Mouse (Mus musculus) monocyte, adult 2 months (primary cell): ENCODE results near the gene Efcab5.
"Not testable (repeated sequence)": the region's sequence is repeated elsewhere in the genome, so short reads cannot be mapped to it uniquely, and the experiment has no call there.

ENCODE experiments used
- DNase-seq, 2 experiments: peaks; one replicate each; pipeline ENCODE4 v3.0.0; 2022; ENCODE audit warnings: low spot score in 2 of 2, low read depth in 1 of 2

The Efcab5 gene

DNA sequence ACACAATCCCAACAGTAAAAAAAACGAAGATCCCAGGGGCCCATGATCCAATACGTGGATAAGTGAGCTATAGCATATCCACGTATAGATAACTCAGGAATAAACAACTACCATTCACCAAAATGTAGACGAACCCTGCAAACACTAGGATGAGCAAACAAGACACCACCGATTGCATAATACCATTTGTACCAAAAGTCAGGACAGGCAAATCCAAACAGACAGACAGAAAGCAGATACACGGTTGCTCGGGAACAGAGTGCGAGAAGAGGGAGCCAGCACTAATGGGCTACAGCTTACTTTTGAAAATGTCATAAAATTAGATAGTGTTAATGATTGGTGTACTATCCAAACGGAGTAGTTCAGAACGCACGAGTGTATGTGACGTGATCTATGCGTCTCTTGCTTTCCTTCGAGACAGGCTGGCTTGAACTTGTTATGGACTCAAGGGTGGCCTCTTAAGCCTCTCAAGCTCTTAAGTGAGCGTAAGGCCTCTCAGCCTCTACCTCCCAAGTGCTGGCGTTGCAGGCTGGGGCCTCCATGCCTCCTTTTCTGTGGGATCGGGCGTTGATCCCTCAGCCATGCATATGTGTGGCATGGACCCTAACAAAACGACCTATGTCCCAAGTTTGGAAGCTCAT, 90.3 kb downstream of the Efcab5 start:
- no peak for DNase-seq

DNA sequence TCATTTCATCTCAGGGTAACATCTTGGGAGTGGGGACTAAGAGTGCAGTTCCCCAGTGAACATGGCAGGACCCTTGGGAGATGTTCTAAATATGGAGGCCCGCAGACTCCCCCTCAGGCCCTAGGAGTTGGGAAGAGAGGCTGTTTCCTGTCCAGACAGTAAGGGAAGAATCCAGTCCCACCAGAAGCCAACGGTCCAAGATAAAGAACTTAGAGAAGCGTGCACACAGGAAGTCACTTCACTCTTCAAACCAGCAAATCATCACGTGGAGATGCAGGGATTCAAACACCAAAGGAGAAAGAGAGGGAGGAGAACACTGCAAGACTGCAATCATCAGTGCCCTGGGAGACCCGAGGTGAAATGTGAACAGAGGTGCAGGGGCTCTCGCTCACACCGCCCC, 91.8 kb downstream of the Efcab5 start:
- no peak for DNase-seq

DNA sequence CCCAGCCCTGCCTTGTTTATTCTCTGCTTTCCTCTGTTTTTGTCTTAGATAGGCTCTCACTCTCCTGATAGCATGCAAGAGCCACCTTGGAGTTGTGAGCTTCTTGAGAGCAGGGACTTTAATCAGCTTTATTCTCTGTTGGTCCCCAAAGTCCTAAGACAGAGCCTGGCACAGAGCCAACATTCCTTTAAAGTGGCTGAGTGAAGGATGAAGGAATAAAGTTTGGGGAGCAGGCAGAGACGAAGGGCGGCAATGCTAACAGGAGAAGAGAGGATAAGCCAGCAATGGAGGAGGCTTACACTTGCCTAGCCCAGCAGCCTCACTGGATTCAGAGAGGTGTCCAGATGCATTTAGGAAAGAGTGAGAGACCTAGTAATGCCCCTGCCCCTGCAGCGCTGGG, 92.2 kb downstream of the Efcab5 start:
- DNase-seq = no peak

DNA sequence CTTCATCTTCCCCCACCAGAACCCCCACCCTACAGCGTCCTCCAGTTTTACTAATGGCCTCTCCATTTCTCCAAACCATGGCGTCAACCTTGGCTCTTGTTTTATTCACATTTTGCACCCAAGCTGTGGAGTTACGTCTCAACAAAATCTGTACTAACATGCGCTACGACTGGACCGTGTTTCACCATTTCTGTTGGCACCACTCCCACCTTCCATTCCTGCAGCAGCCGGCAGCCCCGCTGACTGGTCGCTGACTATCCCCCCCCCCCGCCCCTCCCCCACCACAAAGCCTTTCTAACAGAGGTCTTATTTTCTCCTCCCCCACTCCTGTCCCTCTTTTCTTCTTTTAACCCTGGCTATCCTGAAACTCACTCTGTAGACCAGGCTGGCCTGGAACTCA, 93.6 kb downstream of the Efcab5 start:
- no peak for DNase-seq

DNA sequence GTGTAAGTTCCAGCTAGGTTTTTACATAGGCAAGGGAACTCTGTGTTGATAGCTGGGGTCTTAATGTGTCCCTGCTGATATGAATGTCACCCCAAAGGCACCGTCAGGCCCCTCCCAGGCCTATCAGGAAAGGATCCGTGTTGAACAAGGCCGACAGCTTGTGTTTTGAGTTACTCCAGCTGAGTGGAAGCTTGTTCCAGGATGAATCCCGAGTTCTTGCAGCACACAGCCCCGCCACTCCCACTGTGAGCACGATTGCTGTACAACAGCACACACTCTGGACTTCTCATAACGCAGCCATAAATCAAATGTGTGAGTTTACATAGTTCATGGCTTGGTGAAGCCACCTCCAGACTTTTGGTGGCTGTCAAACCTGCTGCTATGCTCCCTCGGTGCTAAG, 94.6 kb downstream of the Efcab5 start:
- no peak for DNase-seq

DNA sequence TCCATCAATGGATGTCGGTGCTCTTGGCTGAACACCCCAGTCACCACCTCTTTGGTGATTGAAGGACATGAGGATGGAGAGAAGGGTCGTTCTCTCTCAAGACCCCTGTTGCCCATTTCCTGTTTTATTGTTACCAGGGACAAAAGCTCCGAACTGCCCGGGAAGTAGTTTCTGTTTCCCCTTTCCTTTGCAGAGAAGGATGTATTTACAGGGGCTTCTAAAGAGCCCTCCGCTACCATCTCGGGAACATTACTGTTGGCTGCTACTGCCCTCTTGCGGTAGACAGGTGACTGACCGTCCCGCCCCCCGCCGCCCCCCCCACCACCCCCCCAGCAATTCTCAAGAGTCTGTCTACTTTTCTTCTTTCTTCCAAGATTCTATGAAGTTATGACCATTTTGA, 95.6 kb downstream of the Efcab5 start:
- DNase-seq = no peak

DNA sequence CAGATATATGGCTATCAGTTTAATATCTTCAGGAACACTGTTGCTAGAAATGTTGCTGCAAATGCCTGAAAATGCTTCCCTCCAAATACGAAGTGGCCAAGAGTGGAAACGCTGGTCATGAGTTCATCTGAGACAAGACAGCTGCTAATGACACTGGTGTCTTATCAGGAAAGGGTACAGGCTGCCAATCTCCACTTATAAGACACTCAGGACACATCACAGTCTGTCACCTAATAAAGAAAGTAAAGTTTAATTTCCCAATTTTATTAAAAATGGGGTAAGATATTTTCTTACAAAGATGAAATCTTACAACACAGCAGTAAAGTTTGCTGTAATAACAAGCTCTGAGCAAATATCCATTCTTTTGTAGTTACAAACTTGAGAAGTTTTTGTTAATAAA, 99.6 kb downstream of the Efcab5 start:
- DNase-seq = no peak

DNA sequence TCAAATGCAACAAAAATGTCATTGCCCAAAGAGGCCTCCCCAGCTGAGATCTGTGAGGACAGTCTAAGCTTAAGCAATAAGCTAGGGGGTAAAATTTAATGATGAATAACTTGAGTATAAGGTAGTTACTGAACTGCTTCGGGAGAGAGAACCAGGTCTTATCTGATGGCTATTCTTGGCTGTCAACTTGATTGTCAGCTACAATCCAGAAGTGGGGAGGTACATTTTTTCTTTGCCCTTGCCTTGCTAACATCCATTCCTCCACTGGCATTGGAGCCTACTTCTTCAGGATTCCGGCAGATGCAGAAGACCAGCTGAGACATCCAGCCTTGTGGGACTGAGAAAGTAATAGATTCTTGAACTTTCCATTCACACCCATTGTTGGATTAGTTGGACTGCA, 101.8 kb downstream of the Efcab5 start:
- DNase-seq = no peak

DNA sequence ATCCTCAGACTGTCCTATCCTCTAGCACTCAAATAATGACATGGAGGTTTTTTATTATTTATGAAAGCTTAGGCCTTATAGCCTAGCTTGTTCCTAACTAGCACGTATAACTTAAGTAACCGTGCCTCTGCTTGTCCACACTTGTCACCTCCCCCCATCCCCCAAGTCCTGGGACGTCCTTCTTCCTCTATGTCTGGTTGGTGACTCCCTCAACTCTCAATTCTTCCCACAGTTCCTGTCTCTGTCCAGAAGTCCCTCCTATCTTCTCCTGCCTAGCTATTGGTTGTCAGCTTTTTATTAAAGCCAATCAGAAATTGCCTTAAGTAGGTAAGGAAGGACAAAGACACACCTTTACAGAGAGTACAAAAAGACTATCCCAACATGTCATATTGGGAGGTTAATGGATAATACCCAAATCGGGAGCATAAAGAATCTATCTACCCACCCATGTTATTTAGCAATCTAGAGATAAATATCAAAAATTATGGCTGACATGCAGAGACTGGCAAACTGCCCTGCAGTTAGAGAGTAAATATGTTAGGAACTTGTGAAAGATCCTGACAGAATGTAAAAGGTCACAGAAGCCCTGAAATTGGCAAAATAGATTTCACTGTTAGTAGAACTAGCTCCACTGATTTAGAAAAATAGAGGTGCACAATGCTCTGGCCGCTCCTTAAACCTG, 104.6 kb downstream of the Efcab5 start:
- DNase-seq = no peak

DNA sequence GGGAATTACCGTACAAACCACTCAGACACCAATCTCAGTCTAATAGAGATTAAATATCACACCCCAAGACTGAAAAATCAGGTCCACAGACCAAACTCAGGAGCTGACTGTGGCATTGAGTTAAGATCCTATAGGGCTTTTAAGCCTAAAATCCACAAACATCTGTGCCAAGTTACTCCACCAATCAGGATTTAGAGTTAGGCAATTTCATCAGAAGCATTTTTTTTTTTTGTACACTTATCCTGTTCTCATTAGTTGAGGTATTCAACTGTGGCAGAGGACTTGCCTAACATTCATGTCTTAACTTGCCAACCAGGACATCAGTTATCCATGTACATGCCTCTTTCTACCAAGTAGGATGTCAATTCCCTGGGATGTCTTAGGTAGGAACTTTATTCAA, 109.4 kb downstream of the Efcab5 start:
- no peak for DNase-seq

DNA sequence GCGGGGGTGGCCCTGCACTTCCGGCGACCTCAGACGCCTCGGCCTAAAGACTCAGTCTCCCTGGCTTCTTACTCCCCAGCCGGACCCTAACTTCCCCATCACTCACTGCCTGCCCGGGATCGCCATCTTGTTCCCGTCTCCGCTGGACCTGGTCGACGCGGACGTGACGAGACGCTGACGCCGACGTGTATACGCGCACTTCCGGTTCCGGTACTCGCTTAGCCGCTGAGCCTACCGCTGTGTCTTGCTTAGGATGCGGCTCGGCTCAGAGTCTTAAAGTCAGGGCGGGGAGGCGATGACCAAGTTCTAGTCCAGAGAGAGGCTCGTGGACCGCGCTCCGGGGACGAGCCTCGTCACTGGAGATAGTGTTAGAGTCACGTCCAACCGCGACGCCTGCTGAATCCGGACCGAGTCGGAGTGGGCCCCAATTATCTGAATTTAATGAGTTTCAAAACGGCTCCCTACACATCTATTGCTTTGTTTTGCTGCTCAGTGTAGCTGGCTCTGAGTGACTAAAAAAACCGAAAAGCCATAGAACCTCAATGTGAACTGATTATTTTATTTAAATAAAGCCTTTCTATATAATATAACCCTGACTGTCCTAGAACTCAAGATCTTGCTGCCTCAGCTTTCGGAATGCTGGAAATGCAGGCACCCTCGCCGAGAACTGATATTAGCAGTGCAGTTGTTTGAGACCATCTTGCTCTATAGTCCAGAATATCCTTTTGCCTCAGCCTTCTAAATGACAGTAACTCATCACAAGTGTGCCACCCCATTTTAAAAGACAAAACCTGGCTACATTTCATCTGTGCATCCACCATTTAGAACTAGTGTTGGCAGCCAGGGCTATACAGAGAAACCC, 110.3 kb downstream of the Efcab5 start, which contains the start of gene Nsrp1:
Nsrp1 (minus strand) TSS at position 163 of the 862 bp plus-strand sequence.
- peak; percentile 79 to 88 for DNase-seq

DNA sequence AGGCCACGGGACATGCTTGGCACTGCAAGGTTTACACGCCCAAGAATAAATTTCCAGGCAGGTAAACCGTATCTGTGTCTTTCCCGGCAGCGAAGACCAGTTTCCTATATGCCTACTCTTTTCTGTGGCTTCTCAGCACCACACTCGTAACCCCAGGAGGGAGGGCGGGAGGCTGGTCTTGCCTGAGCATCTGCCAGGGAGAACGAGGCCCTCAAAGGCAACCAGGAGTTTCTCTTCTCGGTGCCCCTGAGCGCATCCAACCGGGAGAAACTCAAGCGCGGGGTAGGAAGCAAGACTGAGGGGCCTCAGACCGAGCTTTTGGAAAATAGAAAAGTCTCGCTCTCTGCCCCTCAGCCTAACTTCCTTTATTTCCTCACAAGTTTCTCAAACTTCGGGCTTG, 111.0 kb downstream of the Efcab5 start:
- no peak for DNase-seq

DNA sequence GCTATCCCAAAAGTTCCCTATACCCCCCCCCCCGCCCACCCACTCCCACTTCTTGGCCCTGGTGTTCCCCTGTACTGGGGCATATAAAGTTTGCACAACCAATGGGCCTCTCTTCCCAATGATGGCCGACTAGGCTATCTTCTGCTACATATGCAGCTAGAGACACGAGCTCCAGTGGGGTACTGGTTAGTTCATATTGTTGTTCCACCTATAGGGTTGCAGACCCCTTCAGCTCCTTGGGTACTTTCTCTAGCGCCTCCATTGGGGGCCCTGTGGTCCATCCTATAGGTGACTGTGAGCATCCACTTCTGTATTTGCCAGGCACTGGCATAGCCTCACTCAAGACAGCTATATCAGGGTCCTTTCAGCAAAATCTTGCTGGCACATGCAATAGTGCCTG, 111.4 kb downstream of the Efcab5 start:
- DNase-seq = not testable (repeated sequence)

DNA sequence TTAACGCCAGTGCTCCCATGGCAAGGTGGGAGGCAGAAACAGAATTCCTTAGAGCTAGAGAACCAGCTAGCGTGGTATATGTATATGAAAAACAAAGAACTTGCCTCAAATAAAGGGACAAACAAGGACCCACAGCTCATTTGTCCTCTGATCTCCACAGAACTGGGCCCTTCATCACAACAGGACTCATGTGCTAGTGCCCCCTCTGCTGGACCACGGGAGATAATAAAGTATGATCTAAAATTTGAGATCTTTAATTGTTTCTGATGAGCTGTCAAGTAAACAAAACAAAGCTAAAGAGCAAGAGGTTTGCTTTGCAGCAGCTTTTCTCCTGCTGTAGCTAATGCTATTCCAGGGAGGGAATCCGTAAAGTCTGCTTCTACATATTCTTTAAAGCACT, 118.0 kb downstream of the Efcab5 start:
- DNase-seq = no peak

DNA sequence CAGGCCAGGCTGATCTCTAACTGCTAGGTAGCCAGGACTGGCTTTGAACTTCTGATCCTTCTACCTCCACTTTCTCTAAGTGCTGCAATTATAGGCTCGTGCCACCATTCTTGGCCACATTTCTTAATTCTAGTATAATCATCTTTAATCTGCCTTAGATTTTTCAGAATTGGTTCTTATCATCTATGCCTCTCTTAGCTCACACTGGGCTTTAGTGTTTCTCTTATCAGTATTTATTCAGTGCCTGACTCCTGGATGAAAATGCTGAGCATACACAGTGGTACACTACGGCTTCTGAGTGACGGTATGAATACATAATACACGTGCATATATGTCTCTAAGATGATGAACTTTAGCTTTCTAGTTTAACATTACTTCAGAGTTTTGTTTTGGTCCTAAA, 119.9 kb downstream of the Efcab5 start:
- no peak for DNase-seq

DNA sequence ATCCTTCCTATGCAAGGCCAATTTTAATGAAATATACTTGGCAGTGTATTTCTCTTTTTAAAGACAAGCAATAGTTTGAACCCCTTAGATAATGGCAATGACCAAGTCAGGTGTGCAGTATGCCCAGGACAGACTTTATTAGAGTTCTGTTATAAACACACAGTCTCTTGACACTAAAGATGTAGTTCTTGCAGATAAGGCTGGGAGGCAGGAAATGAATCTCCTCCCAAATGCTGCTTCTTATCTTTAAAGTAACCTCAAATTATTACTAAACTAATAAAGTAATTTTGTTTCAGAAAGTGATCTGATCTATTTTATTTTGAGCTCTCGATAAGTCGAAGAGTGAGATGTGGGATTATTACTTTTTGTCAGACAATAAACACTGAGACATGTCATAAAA, 125.4 kb downstream of the Efcab5 start:
- DNase-seq = no peak

DNA sequence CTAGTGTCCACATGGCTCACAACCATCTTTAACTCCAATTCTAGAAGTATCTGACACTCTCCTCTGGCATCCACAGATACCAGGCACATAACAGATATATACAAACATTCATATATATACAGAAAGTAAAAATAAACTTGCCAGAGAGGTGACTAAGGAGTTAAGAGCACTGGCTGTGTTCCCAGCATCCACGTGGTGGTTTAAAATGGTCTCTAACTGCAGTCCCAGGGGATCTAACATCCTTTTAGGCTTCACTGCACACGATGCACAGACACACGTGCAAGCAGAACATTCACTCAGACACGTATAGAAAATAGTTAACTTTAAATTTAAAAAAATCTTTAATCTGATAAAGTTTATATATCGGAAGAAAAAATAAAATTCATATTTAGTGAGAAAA, 126.8 kb downstream of the Efcab5 start:
- DNase-seq = no peak

DNA sequence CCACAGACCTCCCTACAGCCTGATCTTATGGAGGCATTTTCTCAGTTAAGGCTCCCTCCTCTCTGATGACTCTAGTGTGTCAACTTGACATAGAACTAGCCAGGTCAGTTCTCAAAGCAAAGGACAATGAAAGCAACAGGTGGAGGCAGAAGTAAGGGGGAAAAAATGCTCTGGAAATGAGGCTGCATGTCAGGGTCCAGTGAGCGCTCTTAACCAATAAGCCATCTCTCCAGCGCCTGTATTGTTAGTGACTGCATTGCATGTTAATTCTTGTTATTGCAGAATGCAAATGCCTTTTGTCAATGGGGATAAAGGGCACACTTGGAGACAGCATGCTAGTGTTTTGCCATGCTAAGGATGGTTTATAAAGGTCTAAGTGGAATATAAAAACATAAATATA, 146.0 kb downstream of the Efcab5 start:
- DNase-seq = no peak

DNA sequence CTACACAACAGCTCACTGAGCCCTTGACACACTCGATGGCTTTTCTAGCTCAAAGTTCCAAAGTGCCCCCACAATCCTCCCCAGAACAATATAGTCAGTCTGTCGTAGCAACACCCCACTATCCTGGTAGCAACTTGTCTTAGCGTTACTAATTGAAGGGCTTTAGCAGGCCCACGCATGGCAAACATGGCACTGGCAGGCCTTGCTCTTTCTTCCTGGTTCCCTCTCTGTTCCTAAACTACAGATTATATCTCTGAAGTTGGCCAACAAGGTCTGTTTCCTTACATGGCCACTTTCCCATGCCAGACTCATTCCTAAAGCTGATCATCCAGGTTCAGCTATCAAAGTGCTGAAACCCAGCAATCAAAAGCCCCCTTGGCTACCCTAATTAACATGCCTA, 146.9 kb downstream of the Efcab5 start:
- no peak for DNase-seq
